Mouse (Mus musculus) neural tube, embryonic 14.5 days (tissue): ENCODE data around the gene St6gal1. TPM values are rescaled to one million over a fixed set of nuclear protein-coding genes. Genes with fewer than 3 reads are reported as not detected.

Experiments
- ATAC-seq: fragments of 200-750 bp; cut with Nextera tagmentation; 2 replicates; pipeline ENCODE4 v1.8.0; 2017; ENCODE audit warnings: low read depth, mild to moderate bottlenecking, moderate TSS enrichment, moderate library complexity
- H3K27ac ChIP-seq: fragments of 300-500 bp; sonication (generic); 2 replicates; pipeline ENCODE4 v1.5.1; 2014; ENCODE audit warnings: low read depth, mild to moderate bottlenecking, control low read depth, low read length, moderate library complexity, mixed read lengths
- H3K27me3 ChIP-seq: fragments of 300-500 bp; sonication (generic); 2 replicates; pipeline ENCODE4 v1.6.1; 2014; ENCODE audit warnings: low read length; ENCODE audit not compliant: control insufficient read depth, insufficient read depth
- H3K36me3 ChIP-seq: fragments of 300-500 bp; sonication (generic); 2 replicates; pipeline ENCODE4 v1.6.1; 2014; ENCODE audit warnings: low read length, mixed read lengths; ENCODE audit not compliant: control insufficient read depth, insufficient read depth
- H3K4me1 ChIP-seq: fragments of 300-500 bp; sonication (generic); 2 replicates; pipeline ENCODE4 v1.6.1; 2014; ENCODE audit warnings: low read length; ENCODE audit not compliant: control insufficient read depth, insufficient read depth
- H3K4me2 ChIP-seq: fragments of 300-500 bp; sonication (generic); 2 replicates; pipeline ENCODE4 v1.6.1; 2014; ENCODE audit warnings: mild to moderate bottlenecking, low read depth, low read length, control low read depth
- H3K4me3 ChIP-seq: fragments of 300-500 bp; sonication (generic); 2 replicates; pipeline ENCODE4 v1.5.1; 2014; ENCODE audit warnings: low read depth, low read length, control low read depth, mixed read lengths
- H3K9ac ChIP-seq: fragments of 300-500 bp; sonication (generic); replicated peaks from 2 replicates; pipeline ENCODE4 v1.6.1; 2014; ENCODE audit warnings: low read depth, mild to moderate bottlenecking, control low read depth, low read length, mixed read lengths
- H3K9me3 ChIP-seq: fragments of 300-500 bp; sonication (generic); 2 replicates; pipeline ENCODE4 v1.6.1; 2016; ENCODE audit warnings: low read length; ENCODE audit not compliant: control insufficient read depth
- WGBS: fragments of 180-500 bp; shearing (Covaris S2); extraction: QIAGEN DNeasy Blood & Tissue Kit; methylation state at CpG from one replicate; pipeline ENCODE4 v1.1.7; 2014; 5-methylcytosine and 5-hydroxymethylcytosine counted together
- polyA plus RNA-seq: library from polyadenylated mRNA; unstranded; fragments of >200 nt; fragmentation: Nextera tagmentation; extraction: Ambion mirVana; gene quantifications from 2 replicates; pipeline ENCODE4 v1.2.1, GENCODE M21; 2014

St6gal1 gene
- polyA plus RNA-seq, 1 experiment from 2014 or later, result 23.0 TPM

DNA sequence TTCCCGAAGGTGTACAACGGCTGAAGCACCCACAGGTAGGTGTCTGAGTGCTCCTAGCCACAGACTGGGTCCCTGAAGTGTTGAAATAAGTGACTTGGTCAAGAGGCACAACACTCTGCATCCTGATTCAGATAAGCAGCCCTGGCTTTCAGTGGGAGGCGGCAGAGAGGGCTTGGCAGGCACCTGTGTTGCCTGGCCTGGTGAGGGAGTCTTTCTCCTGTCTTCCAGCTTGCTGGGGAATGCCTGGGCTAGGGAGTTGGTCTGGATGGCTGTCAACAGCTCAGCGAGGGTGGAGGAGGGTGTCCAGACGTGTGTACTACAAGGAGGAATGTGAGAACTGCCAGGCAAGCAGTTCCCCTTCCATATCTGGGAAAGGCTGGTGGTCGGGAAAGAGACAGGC lies 15.0 kb downstream of the St6gal1 start:
- peaks cover 15% of the 10 kb centered on the region; the same call in 1 of the 2 replicates for H3K4me1 ChIP-seq
- H3K4me2 ChIP-seq, result no peak overlapping the region
- no peaks in the 10 kb centered on the region for H3K9me3 ChIP-seq
- H3K9ac ChIP-seq, result no peak overlapping the region
- WGBS, result 80% methylated on average over 6 of the region's 6 CpGs
- H3K27ac ChIP-seq, result no peak overlapping the region
- no peak overlapping the region for H3K4me3 ChIP-seq
- H3K27me3 ChIP-seq, result no peaks in the 10 kb centered on the region
- ATAC-seq, result no peak
- H3K36me3 ChIP-seq, result no peaks in the 10 kb centered on the region

DNA sequence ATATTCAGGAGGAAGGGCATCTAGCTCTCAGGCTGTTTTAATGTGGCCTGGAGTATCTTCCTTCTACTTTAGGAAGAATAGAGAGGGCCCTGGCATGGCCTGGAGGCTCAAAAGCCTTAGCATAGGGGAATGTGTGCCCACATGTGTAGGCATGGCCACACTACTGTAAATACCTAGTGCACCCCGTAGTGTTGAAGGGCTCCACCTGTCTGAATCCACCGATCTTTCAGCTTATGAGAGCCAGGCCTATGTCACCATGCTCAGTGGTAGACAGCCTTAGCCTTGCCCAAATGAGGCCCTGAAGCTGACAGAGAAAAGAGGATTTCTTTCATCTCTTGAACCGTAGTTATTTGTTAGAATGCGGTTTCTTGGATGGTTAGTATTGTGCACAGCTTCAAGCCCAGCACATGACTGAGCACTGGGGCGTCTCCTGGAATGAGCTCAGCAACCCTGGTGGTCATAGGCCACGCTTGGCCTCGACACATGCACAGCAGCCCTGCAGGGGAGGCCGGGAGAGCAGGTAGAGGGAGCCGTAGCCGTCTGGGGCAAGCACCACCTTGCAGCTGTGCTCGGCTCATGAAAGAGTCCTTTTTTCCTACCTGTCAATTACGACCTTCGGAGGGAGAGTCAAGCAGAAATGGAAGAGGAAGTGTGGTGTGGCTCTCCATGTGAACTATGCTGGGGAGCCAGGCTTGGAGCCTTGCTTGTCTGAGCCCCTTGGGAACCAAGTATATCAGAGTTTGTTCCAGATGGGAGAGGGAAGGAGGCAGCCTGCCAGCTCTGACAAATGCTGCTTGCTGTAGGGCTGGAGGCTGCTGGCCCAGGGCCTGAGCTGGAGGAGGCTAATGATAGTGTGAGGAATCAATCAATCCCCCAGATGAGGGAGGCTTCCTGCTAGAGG lies 15.8 kb downstream of the St6gal1 start:
- H3K27me3 ChIP-seq, result no peaks in the 10 kb centered on the region
- H3K9ac ChIP-seq, result no peak overlapping the region
- H3K27ac ChIP-seq, result peak overlapping the region; percentile 62
- H3K4me1 ChIP-seq, result peaks cover 15% of the 10 kb centered on the region; the same call in 1 of the 2 replicates
- ATAC-seq, result peak; percentile 89
- no peak overlapping the region for H3K4me2 ChIP-seq
- no peaks in the 10 kb centered on the region for H3K36me3 ChIP-seq
- no peak overlapping the region for H3K4me3 ChIP-seq
- 53% methylated on average over 13 of the region's 13 CpGs for WGBS
- H3K9me3 ChIP-seq, result no peaks in the 10 kb centered on the region

DNA sequence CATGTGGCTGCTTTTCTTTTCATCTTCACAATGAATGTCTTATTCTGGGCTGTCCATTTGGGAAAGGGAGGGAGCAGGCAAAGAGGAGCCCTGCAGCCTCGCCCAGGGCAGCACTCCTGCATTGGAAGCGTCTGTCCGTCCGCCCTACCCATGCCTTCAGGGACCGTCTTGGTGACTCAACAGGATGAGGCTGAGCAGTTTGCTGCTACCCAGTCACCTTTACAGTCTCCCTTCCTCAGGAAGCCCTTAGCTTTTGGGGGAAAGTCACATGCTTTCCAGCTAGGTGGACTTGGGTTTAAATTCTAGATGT lies 16.4 kb downstream of the St6gal1 start:
- peak overlapping the region; percentile 62; the same call in 1 of the 2 replicates for H3K27ac ChIP-seq
- H3K9ac ChIP-seq, result no peak overlapping the region
- no peaks in the 10 kb centered on the region for H3K36me3 ChIP-seq
- H3K9me3 ChIP-seq, result no peaks in the 10 kb centered on the region
- WGBS, result 37% methylated on average over 5 of the region's 5 CpGs
- no peak overlapping the region for H3K4me3 ChIP-seq
- H3K4me2 ChIP-seq, result no peak overlapping the region
- no peak; the same call in 1 of the 2 replicates for ATAC-seq
- no peaks in the 10 kb centered on the region for H3K27me3 ChIP-seq
- peaks cover 15% of the 10 kb centered on the region; the same call in 1 of the 2 replicates for H3K4me1 ChIP-seq

DNA sequence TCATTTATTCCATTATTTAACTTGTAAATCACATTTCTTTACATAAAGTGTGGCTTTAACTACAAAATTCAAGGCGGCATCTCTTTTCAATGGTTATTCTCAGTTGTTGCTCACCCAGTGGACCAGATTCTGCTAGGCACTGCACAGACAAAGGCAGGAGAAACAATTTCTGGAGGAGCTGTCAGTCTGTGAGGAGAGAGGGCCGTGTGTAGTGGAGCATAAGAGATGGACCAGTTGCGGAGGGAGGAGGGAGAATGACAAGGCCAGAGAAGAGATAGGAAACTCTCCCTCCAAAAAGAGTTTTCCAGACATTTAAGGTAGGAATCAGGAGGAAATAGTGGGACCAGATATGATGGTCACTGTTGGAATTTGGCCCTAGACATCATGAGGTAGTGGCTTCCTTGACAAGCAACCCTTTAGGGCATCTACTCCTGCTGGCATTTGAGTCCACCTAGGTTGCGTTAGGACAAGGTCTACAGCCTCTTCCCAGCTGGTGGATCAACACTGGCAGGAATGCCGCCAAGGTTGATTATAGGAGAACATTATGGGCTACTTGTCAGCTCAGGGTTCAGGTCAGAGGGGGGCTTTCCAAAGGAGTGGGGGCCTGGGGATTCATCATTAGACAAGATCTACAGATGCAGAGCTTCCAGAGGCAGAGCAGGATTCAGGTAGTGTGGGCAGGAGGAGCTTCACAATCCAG lies 19.3 kb downstream of the St6gal1 start:
- Histone ChIP-seq H3K9ac (no peak overlapping the region), H3K36me3 (no peaks in the 10 kb centered on the region), H3K27me3 (no peaks in the 10 kb centered on the region), H3K4me2 (no peak overlapping the region), H3K4me1 (peaks cover 15% of the 10 kb centered on the region; the same call in 1 of the 2 replicates), H3K4me3 (no peak overlapping the region), H3K9me3 (no peaks in the 10 kb centered on the region), H3K27ac (no peak overlapping the region)
- no peak for ATAC-seq
- 84% methylated on average over 5 of the region's 5 CpGs for whole genome bisulfite sequencing

DNA sequence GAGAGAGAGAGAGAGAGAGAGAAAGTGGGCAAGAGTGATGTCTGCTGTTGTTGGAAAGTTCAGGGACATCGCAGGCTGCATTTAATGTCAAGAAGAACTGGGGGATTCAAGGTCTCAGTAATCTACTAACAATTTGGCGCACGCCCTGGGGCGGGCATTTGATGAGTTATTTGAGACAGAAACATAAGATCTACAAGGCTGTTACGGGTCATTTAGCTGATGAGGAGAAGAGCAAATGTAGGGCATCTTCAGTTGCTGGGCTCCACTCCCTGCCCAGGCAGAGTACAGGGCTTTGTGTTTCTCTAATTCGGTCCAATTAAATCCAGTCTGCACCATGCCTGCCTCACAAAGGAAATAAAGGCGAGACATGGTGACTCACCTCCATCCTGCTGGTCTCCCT lies 19.9 kb downstream of the St6gal1 start:
- Histone ChIP-seq H3K36me3 (no peaks in the 10 kb centered on the region), H3K9me3 (no peaks in the 10 kb centered on the region), H3K4me1 (peaks cover 15% of the 10 kb centered on the region; the same call in 1 of the 2 replicates), H3K4me2 (no peak overlapping the region), H3K27ac (no peak overlapping the region), H3K4me3 (no peak overlapping the region), H3K9ac (no peak overlapping the region), H3K27me3 (no peaks in the 10 kb centered on the region)
- no peak for ATAC-seq
- WGBS, result 86% methylated on average over 7 of the region's 7 CpGs

DNA sequence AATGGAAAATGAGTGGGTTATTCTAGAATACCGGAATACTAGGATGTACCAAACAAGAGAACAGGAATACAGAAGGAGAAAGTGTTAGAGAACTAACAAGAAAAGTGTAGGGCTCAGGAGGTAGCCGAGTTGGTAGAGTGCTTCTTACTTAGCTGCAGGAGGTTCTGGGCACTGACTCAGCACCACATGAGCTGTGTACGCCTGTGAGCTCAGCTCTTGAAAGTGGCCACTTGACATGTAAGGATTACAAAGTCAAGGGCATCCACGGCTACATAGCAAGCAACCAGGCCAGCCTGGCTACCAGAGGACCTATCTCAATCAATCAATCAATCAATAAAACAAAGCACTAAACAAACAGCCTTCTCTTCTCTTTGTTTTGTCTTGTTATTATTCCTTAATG lies 24.7 kb downstream of the St6gal1 start:
- Histone ChIP-seq H3K27me3 (no peaks in the 10 kb centered on the region), H3K36me3 (no peaks in the 10 kb centered on the region), H3K9ac (no peak overlapping the region), H3K9me3 (no peaks in the 10 kb centered on the region), H3K27ac (no peak overlapping the region), H3K4me2 (no peak overlapping the region), H3K4me3 (no peak overlapping the region), H3K4me1 (0 out of 2 replicates have a peak, but pooled peaks cover 2% of the 10 kb centered on the region)
- WGBS, result 43% methylated on average over 4 of the region's 4 CpGs
- no peak for ATAC-seq

DNA sequence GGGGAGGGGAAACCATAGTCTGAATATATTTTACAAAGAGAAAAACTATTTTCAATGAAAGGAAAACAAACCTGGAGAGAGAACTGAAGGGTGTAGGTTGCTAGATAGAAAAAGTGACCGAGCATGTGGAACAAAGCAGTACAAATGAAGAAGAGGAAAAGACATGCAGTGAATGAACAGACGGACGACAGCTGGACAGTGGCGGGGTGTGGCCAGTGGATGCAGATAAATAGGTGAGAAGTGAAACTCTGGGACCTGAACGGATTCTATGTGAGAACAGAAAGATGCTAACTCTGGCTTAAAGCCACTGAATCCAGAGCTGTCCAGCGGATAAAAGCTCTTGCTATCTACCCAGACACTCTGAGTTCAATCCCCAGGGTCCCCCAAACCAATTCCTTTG lies 25.2 kb downstream of the St6gal1 start:
- ATAC-seq, result no peak
- no peak overlapping the region for H3K4me2 ChIP-seq
- H3K4me3 ChIP-seq, result no peak overlapping the region
- no peaks in the 10 kb centered on the region for H3K36me3 ChIP-seq
- no peak overlapping the region for H3K9ac ChIP-seq
- no peaks in the 10 kb centered on the region for H3K9me3 ChIP-seq
- no peak overlapping the region for H3K27ac ChIP-seq
- H3K4me1 ChIP-seq, result 0 out of 2 replicates have a peak, but pooled peaks cover 2% of the 10 kb centered on the region
- 58% methylated on average over 6 of the region's 6 CpGs for WGBS
- H3K27me3 ChIP-seq, result no peaks in the 10 kb centered on the region

DNA sequence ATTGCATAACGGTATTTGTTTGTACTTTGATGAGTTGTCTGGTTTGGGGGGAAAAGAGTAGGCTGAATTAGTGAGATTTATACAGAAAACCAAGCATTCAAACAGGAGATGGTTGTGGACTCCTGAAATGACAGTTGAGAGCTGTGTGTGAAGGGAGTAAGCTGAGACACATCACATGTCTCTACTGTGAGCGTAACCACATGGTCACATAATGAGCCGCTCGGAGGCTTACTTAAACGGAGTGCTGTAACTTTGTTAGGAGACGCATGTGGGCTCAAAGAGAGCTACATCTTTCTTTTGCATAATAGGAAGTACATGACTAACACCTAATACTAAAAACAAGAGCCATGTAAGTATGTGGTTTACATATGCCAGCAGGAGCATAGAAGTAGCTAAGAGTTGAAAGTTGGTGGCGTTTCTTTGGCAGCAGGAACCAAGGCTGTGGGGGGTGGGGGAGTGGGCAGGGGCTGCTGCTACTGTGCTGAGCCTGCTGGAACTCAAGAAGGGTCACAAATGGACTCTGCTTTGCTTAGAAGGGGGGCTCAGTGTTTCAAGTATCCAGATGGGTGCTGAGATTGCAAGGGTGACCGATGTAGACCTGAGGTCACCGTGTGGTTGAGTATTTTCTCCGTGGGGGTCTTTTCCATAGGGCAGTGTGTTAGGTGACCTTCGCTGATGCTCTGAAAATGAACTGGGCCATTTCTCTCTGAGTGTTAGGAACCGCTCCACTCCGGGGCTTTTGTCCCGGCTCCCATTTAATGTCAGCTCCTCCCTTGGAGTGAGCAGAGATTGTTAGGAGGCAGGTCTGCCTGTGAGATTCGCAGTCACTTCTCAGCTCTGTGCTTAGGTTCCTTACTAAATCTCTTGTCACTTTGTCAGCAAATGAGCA lies 26.3 kb downstream of the St6gal1 start:
- H3K4me3 ChIP-seq, result no peak overlapping the region
- no peak overlapping the region for H3K4me2 ChIP-seq
- H3K9ac ChIP-seq, result no peak overlapping the region
- WGBS, result 33% methylated on average over 15 of the region's 15 CpGs
- no peaks in the 10 kb centered on the region for H3K27me3 ChIP-seq
- H3K9me3 ChIP-seq, result no peaks in the 10 kb centered on the region
- H3K36me3 ChIP-seq, result no peaks in the 10 kb centered on the region
- 0 out of 2 replicates have a peak, but pooled peaks cover 2% of the 10 kb centered on the region for H3K4me1 ChIP-seq
- ATAC-seq, result peak; percentile 23; the same call in 1 of the 2 replicates
- no peak overlapping the region for H3K27ac ChIP-seq
